Mouse (Mus musculus): ENCODE results near the gene Tmem207. TPM values are rescaled to one million over a fixed set of nuclear protein-coding genes. Genes with fewer than 3 reads are reported as not detected.
A peak's percentile ranks its signal among the peaks of the same experiment; 100 is the strongest.
"Not testable (repeated sequence)": the region's sequence is repeated elsewhere in the genome, so short reads cannot be mapped to it uniquely, and the experiment has no call there.

The Tmem207 gene
- total and polyA plus RNA-seq, 2 experiments = not detected

DNA sequence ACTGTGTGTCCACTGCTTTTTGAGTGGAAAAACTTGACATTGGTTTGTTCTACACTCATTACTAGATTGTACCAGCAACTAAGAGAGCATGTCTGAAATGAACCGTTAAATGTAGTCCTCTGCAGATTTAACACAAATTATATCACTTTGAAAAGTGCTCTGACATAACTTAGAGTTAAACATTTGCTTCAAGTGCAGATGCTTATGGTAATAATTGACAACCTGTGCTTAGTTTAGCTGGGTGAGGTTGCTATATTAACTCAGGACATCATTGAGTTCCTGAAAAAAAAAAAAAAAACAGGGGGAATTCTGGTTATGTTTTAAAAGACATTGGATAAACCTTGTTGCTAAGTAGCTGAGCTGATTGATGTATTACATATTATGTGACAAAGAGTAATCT is 3.9 kb upstream of the Tmem207 start:
- WGBS = 33% methylated on average over 1 of the region's 1 CpGs
- Histone ChIP-seq H3K27ac (replicated peaks; ENCODE audit: insufficient read depth, low read depth, low read length) (no peak overlapping the region), H3K4me3 (ENCODE audit: insufficient read depth, low read depth, low read length) (no peak overlapping the region), H3K4me1 (ENCODE audit: control insufficient read depth, insufficient read depth, low read length) (peaks cover 4% of the 10 kb centered on the region; the same call in 1 of the 2 replicates), H3K27me3 (ENCODE audit: control insufficient read depth, insufficient read depth, low read length) (no peaks in the 10 kb centered on the region), H3K36me3 (ENCODE audit: control insufficient read depth, insufficient read depth, low read length) (no peaks in the 10 kb centered on the region), H3K79me2 (ENCODE audit: control insufficient read depth, insufficient read depth, low read length) (no peaks in the 10 kb centered on the region), H3K9ac (ENCODE audit: low read depth, low read length) (no peak overlapping the region)
- DNase-seq (ENCODE audit: extremely low read depth, low read depth, low spot score) = no peak
- TF ChIP-seq CTCF (IDR thresholded peaks at IDR 0.05; ENCODE audit: low read depth, low read length) (no peak), POLR2A (IDR thresholded peaks at IDR 0.05; ENCODE audit: extremely low read depth, insufficient read depth, low read length) (no peak)

DNA sequence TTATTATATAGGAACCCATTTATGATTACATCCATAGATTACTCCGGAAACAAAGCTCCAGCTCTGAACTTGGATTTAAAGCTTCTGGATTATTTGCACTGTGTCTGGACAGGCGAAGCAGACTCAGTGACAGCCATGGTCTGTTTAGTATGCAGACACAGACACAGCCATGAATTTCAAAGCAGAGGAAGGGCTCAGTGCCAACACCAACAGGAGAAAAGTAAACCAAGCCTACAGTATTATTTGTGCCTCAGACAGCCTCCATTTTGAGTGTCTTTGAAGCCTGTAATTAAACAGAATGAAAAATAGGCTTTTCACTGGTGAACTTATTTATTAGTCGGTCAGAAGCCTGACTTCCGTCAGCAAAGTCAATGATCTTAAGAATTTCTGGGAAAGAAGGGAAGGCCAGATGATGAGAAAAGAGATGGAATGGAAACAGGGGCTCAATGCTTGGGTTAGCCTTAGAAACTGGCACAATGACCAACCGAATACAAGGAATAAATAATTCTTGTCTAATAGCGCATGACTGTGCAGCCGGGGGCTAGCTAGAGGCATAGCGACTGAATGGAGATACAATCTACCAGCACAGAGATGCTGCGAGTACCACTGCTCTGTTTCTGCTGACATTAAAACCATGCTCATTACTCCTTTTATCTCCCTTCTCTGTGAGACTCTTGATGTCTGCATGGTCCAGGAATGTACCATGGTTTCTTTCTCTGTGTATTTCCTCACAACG is 1.5 kb upstream of the Tmem207 start:
- H3K9ac ChIP-seq (ENCODE audit: low read depth, low read length) = no peak overlapping the region
- no peaks in the 10 kb centered on the region for H3K27me3 ChIP-seq (ENCODE audit: control insufficient read depth, insufficient read depth, low read length)
- no peaks in the 10 kb centered on the region for H3K79me2 ChIP-seq (ENCODE audit: control insufficient read depth, insufficient read depth, low read length)
- no peak for TF ChIP-seq POLR2A (IDR thresholded peaks at IDR 0.05; ENCODE audit: extremely low read depth, insufficient read depth, low read length)
- no peak overlapping the region for H3K27ac ChIP-seq (replicated peaks; ENCODE audit: insufficient read depth, low read depth, low read length)
- no peaks in the 10 kb centered on the region for H3K36me3 ChIP-seq (ENCODE audit: control insufficient read depth, insufficient read depth, low read length)
- H3K4me3 ChIP-seq (ENCODE audit: insufficient read depth, low read depth, low read length) = no peak overlapping the region
- H3K4me1 ChIP-seq (ENCODE audit: control insufficient read depth, insufficient read depth, low read length) = peaks cover 4% of the 10 kb centered on the region; the same call in 1 of the 2 replicates
- no peak for DNase-seq (ENCODE audit: extremely low read depth, low read depth, low spot score)
- WGBS = 85% methylated on average over 10 of the region's 10 CpGs

DNA sequence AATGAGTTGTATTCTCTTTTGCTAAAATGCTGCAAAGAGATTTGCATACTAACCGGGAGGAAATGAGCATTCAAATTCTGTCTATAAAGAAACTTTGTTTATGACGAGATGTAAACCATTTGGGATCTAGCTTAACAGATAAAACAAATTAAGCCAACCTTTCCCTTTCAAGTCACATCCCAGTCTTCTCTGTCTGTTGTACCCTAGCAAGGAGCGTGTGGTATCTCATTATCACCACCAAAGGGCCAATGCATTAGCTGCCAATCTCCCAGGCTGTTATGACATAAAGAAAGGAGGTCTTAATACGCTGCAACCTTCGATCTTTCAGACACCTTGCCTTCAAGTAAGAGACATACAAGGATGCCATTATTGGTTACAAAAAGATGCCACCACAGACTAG is 737 bp downstream of the Tmem207 start:
- Histone ChIP-seq H3K4me1 (ENCODE audit: control insufficient read depth, insufficient read depth, low read length) (peaks cover 4% of the 10 kb centered on the region; the same call in 1 of the 2 replicates), H3K36me3 (ENCODE audit: control insufficient read depth, insufficient read depth, low read length) (no peaks in the 10 kb centered on the region), H3K27me3 (ENCODE audit: control insufficient read depth, insufficient read depth, low read length) (no peaks in the 10 kb centered on the region), H3K27ac (replicated peaks; ENCODE audit: insufficient read depth, low read depth, low read length) (no peak overlapping the region), H3K9ac (ENCODE audit: low read depth, low read length) (no peak overlapping the region), H3K79me2 (ENCODE audit: control insufficient read depth, insufficient read depth, low read length) (no peaks in the 10 kb centered on the region), H3K4me3 (ENCODE audit: insufficient read depth, low read depth, low read length) (no peak overlapping the region)
- TF ChIP-seq CTCF (IDR thresholded peaks at IDR 0.05; ENCODE audit: low read depth, low read length) (no peak), POLR2A (IDR thresholded peaks at IDR 0.05; ENCODE audit: extremely low read depth, insufficient read depth, low read length) (no peak)
- 95% methylated on average over 5 of the region's 5 CpGs for WGBS
- DNase-seq (ENCODE audit: extremely low read depth, low read depth, low spot score) = no peak

DNA sequence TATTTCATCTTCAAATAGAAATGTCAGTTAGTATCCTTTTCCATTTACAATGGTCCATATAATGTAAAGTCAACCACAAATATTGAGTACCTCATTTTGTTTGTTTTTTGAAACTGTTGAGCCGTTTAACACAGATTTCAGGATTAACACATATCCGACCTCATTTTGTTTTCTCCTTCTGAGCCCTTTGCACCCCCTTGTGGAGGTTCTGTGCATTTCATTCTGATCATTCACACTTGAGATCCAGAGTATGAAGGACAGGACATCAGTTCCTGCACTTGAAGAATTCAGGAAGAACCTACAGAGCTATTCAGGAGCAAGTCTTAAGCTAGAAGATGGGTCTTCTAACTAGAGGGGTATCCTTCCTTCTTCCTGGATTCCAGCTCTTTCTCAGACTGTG is 7.0 kb downstream of the Tmem207 start:
- 17% methylated on average over 2 of the region's 2 CpGs for WGBS
- no peaks in the 10 kb centered on the region for H3K4me1 ChIP-seq (ENCODE audit: control insufficient read depth, insufficient read depth, low read length)
- DNase-seq (ENCODE audit: extremely low read depth, low read depth, low spot score) = peak; percentile 45

DNA sequence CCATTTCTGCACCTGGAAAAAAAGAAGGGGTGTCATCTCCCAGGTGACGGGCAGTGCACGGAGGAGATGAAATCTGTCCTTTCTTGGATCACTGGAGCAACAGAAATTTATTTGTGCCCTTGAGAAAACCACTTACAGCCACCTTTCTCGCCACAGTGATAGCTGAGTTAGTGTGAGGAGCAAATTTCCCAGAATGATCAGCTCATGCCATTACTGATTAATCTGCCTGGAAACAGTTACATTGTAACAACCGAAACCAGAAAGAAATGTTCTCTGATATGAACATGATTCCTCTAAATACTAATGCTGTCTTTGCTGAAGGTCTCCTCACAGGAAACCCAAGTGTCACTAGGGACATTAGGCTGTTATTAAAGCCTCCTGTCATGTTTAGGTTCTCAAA is 21.6 kb downstream of the Tmem207 start:
- peak; percentile 26 for DNase-seq (ENCODE audit: extremely low read depth, low read depth, low spot score)
- Histone ChIP-seq H3K27ac (replicated peaks; ENCODE audit: insufficient read depth, low read depth, low read length) (no peak overlapping the region), H3K79me2 (ENCODE audit: control insufficient read depth, insufficient read depth, low read length) (no peaks in the 10 kb centered on the region), H3K4me1 (ENCODE audit: control insufficient read depth, insufficient read depth, low read length) (peaks cover 2% of the 10 kb centered on the region), H3K36me3 (ENCODE audit: control insufficient read depth, insufficient read depth, low read length) (no peaks in the 10 kb centered on the region), H3K4me3 (ENCODE audit: insufficient read depth, low read depth, low read length) (no peak overlapping the region), H3K27me3 (ENCODE audit: control insufficient read depth, insufficient read depth, low read length) (no peaks in the 10 kb centered on the region), H3K9ac (ENCODE audit: low read depth, low read length) (no peak overlapping the region)
- 41% methylated on average over 4 of the region's 4 CpGs for WGBS
- TF ChIP-seq CTCF (IDR thresholded peaks at IDR 0.05; ENCODE audit: low read depth, low read length) (no peak), POLR2A (IDR thresholded peaks at IDR 0.05; ENCODE audit: extremely low read depth, insufficient read depth, low read length) (no peak)

More for the DNA sequence above, 7.0 kb downstream of the Tmem207 start:
- no peaks in the 10 kb centered on the region for H3K36me3 ChIP-seq (ENCODE audit: control insufficient read depth, insufficient read depth, low read length)
- no peak overlapping the region for H3K9ac ChIP-seq (ENCODE audit: low read depth, low read length)
- TF ChIP-seq CTCF (IDR thresholded peaks at IDR 0.05; ENCODE audit: low read depth, low read length) = 0 out of 2 replicates have a peak, but pooled peaks have one; percentile 16
- no peak for TF ChIP-seq POLR2A (IDR thresholded peaks at IDR 0.05; ENCODE audit: extremely low read depth, insufficient read depth, low read length)
- no peak overlapping the region for H3K4me3 ChIP-seq (ENCODE audit: insufficient read depth, low read depth, low read length)
- H3K27ac ChIP-seq (replicated peaks; ENCODE audit: insufficient read depth, low read depth, low read length) = no peak overlapping the region
- H3K27me3 ChIP-seq (ENCODE audit: control insufficient read depth, insufficient read depth, low read length) = no peaks in the 10 kb centered on the region
- no peaks in the 10 kb centered on the region for H3K79me2 ChIP-seq (ENCODE audit: control insufficient read depth, insufficient read depth, low read length)

DNA sequence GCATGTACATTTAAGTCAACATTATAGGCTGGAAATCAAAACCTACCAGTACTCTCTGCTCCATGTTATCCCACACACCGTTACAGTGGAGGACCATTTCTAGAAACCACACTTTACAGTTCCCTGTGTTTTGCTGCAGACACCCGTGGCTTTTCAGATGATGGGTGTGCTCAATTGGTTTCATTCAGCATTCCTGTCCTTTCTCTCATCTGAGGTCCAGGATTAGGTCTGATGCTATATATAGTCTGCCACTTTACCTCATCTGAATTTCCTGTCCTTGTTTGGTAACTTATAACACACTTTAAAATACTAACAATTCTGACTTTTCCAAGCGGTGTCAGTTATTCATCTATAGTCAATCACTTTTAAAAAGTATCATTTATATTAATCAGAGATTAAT is 25.8 kb downstream of the Tmem207 start:
- Histone ChIP-seq H3K79me2 (ENCODE audit: control insufficient read depth, insufficient read depth, low read length) (no peaks in the 10 kb centered on the region), H3K4me3 (ENCODE audit: insufficient read depth, low read depth, low read length) (no peak overlapping the region), H3K9ac (ENCODE audit: low read depth, low read length) (no peak overlapping the region), H3K36me3 (ENCODE audit: control insufficient read depth, insufficient read depth, low read length) (no peaks in the 10 kb centered on the region), H3K27me3 (ENCODE audit: control insufficient read depth, insufficient read depth, low read length) (no peaks in the 10 kb centered on the region), H3K4me1 (ENCODE audit: control insufficient read depth, insufficient read depth, low read length) (peaks cover 2% of the 10 kb centered on the region), H3K27ac (replicated peaks; ENCODE audit: insufficient read depth, low read depth, low read length) (no peak overlapping the region)
- TF ChIP-seq POLR2A (IDR thresholded peaks at IDR 0.05; ENCODE audit: extremely low read depth, insufficient read depth, low read length) (no peak), CTCF (IDR thresholded peaks at IDR 0.05; ENCODE audit: low read depth, low read length) (no peak)
- no peak for DNase-seq (ENCODE audit: extremely low read depth, low read depth, low spot score)
- WGBS = 85% methylated on average over 3 of the region's 3 CpGs

DNA sequence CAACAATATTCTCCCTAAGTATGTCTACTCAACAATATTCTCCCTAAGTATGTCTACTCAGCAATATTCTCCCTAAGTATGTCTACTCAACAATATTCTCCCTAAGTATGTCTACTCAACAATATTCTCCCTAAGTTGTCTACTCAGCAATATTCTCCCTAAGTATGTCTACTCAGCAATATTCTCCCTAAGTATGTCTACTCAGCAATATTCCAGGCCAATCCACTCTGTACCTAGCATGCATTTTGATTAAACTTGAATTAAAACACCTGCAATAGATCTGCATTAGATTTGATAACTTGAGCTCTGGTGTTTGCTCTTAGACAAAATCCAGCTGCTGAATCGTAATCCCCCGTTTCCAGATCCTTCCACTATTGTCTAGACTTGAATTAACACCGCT is 26.9 kb downstream of the Tmem207 start:
- not testable (repeated sequence) for H3K36me3 ChIP-seq (ENCODE audit: control insufficient read depth, insufficient read depth, low read length); H3K9ac ChIP-seq (ENCODE audit: low read depth, low read length); H3K27me3 ChIP-seq (ENCODE audit: control insufficient read depth, insufficient read depth, low read length); H3K4me3 ChIP-seq (ENCODE audit: insufficient read depth, low read depth, low read length); H3K4me1 ChIP-seq (ENCODE audit: control insufficient read depth, insufficient read depth, low read length); DNase-seq (ENCODE audit: extremely low read depth, low read depth, low spot score); H3K27ac ChIP-seq (replicated peaks; ENCODE audit: insufficient read depth, low read depth, low read length); H3K79me2 ChIP-seq (ENCODE audit: control insufficient read depth, insufficient read depth, low read length)
- 94% methylated on average over 3 of the region's 3 CpGs for WGBS
